Mouse (Mus musculus): Measurements from ENCODE around the gene Ptpre. TPM values are rescaled to one million over a fixed set of nuclear protein-coding genes. Genes with fewer than 3 reads are reported as not detected.
"Not testable (repeated sequence)": the region's sequence is repeated elsewhere in the genome, so short reads cannot be mapped to it uniquely, and the experiment has no call there.

The Ptpre gene
- polyA plus RNA-seq, 1 experiment from 2014 or later, result 0.75 TPM

DNA sequence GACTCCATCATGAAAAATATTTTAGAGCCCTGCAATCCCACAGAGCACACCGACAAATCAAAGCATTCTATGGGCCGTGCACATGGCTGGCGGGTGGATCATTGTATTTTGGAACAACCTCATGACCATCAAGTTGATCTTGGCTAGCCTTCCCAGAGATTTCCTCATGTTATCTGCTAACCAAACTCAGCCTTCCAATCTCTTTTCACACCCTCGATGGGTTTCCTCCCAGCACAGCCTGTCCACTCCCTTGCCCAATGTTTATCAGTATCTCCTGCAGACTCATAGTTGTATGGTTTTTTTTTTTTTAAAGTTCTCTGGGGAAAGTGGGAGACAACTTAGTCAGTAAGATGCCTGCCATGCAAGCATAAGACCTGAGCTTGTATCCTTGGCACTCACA is 70.9 kb downstream of the Ptpre start:
- H3K9ac ChIP-seq (ENCODE audit: low read length), result no peak overlapping the region
- H3K4me1 ChIP-seq (ENCODE audit: control insufficient read depth, insufficient read depth, low read length), result peaks cover 4% of the 10 kb centered on the region; the same call in 1 of the 2 replicates
- H3K4me3 ChIP-seq (ENCODE audit: low read depth, low read length), result no peak overlapping the region
- no peak overlapping the region for H3K4me2 ChIP-seq (ENCODE audit: low read depth, severe bottlenecking)
- no peak overlapping the region for H3K27ac ChIP-seq (replicated peaks; ENCODE audit: low read depth, low read length)
- H3K27me3 ChIP-seq (ENCODE audit: control insufficient read depth, insufficient read depth, low read length), result no peaks in the 10 kb centered on the region
- ATAC-seq (ENCODE audit: insufficient number of reproducible peaks, low FRiP score, low TSS enrichment, low read depth) (no peak), DNase-seq (ENCODE audit: low spot score) (no peak)
- H3K36me3 ChIP-seq (ENCODE audit: control insufficient read depth, insufficient read depth, low read length), result no peaks in the 10 kb centered on the region
- WGBS, result 89% methylated on average over 4 of the region's 4 CpGs
- no peaks in the 10 kb centered on the region for H3K9me3 ChIP-seq (ENCODE audit: control insufficient read depth, low read length)

DNA sequence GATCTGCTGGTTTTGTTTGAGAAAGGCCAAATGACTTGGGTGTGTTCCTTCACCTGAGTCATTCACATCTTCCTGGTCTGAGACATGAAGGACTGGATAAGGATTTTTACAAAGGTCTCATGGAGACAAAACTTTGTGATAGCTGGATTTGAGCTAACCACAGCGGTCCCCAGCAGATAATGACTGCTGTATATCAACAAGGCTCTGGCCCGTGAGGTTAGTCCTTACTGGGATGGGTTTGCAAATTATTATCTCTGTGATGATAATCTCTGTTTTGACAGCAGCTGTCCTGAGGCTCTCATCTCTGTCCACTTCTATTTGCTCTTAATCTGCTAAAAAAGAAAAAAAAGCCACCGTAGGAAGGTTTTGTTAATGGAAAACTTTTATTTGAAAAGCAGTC is 71.7 kb downstream of the Ptpre start:
- Histone ChIP-seq H3K36me3 (ENCODE audit: control insufficient read depth, insufficient read depth, low read length) (no peaks in the 10 kb centered on the region), H3K27ac (replicated peaks; ENCODE audit: low read depth, low read length) (no peak overlapping the region), H3K4me1 (ENCODE audit: control insufficient read depth, insufficient read depth, low read length) (peaks cover 4% of the 10 kb centered on the region; the same call in 1 of the 2 replicates), H3K4me3 (ENCODE audit: low read depth, low read length) (no peak overlapping the region), H3K27me3 (ENCODE audit: control insufficient read depth, insufficient read depth, low read length) (no peaks in the 10 kb centered on the region), H3K9me3 (ENCODE audit: control insufficient read depth, low read length) (no peaks in the 10 kb centered on the region), H3K9ac (ENCODE audit: low read length) (no peak overlapping the region), H3K4me2 (ENCODE audit: low read depth, severe bottlenecking) (no peak overlapping the region)
- ATAC-seq (ENCODE audit: insufficient number of reproducible peaks, low FRiP score, low TSS enrichment, low read depth) (no peak), DNase-seq (ENCODE audit: low spot score) (no peak)
- 36% methylated on average over 3 of the region's 3 CpGs for WGBS

- 82% methylated on average over 7 of the region's 7 CpGs for WGBS
- DNase-seq (ENCODE audit: low spot score) (no peak), ATAC-seq (ENCODE audit: insufficient number of reproducible peaks, low FRiP score, low TSS enrichment, low read depth) (no peak)
- Histone ChIP-seq H3K9ac (ENCODE audit: low read length) (no peak overlapping the region), H3K27ac (replicated peaks; ENCODE audit: low read depth, low read length) (no peak overlapping the region), H3K4me1 (ENCODE audit: control insufficient read depth, insufficient read depth, low read length) (peaks cover 4% of the 10 kb centered on the region; the same call in 1 of the 2 replicates), H3K9me3 (ENCODE audit: control insufficient read depth, low read length) (no peaks in the 10 kb centered on the region), H3K4me2 (ENCODE audit: low read depth, severe bottlenecking) (no peak overlapping the region), H3K4me3 (ENCODE audit: low read depth, low read length) (no peak overlapping the region), H3K27me3 (ENCODE audit: control insufficient read depth, insufficient read depth, low read length) (no peaks in the 10 kb centered on the region), H3K36me3 (ENCODE audit: control insufficient read depth, insufficient read depth, low read length) (no peaks in the 10 kb centered on the region)
Measured at GRCm38 (mm10) chr7:135609655-135610054, 72.4 kb downstream of the Ptpre start.

- Histone ChIP-seq H3K4me1 (ENCODE audit: control insufficient read depth, insufficient read depth, low read length) (no peaks in the 10 kb centered on the region), H3K4me3 (ENCODE audit: low read depth, low read length) (no peak overlapping the region), H3K27ac (replicated peaks; ENCODE audit: low read depth, low read length) (no peak overlapping the region), H3K9ac (ENCODE audit: low read length) (no peak overlapping the region), H3K27me3 (ENCODE audit: control insufficient read depth, insufficient read depth, low read length) (no peaks in the 10 kb centered on the region), H3K9me3 (ENCODE audit: control insufficient read depth, low read length) (no peaks in the 10 kb centered on the region), H3K36me3 (ENCODE audit: control insufficient read depth, insufficient read depth, low read length) (no peaks in the 10 kb centered on the region), H3K4me2 (ENCODE audit: low read depth, severe bottlenecking) (no peak overlapping the region)
- WGBS, result 83% methylated on average over 16 of the region's 16 CpGs
- ATAC-seq (ENCODE audit: insufficient number of reproducible peaks, low FRiP score, low TSS enrichment, low read depth), result no peak
- no peak for DNase-seq (ENCODE audit: low spot score)
Measured at GRCm38 (mm10) chr7:135612276-135612675, 75.0 kb downstream of the Ptpre start.

DNA sequence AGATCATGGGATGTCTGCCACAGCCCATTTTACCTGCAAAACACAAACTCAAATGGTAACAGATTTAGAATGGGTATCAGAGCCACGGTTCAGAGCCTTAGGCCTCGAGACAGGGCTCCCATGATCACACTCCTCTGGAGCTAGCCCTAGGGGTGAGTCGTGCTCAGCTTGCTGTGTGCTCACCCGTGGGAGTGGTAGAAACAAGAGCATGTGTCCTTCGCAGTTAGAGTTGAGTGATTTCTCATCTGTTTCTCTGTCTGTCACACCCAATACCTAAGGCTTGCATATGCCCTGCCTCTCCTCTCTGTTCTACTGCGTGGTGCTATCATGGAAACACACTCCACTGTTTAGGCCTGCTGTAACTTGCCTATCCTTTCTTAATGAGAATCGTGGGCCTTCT is 75.5 kb downstream of the Ptpre start:
- ATAC-seq (ENCODE audit: insufficient number of reproducible peaks, low FRiP score, low TSS enrichment, low read depth) (no peak), DNase-seq (ENCODE audit: low spot score) (no peak)
- H3K27ac ChIP-seq (replicated peaks; ENCODE audit: low read depth, low read length), result no peak overlapping the region
- 80% methylated on average over 7 of the region's 7 CpGs for WGBS
- H3K4me1 ChIP-seq (ENCODE audit: control insufficient read depth, insufficient read depth, low read length), result no peaks in the 10 kb centered on the region
- H3K9me3 ChIP-seq (ENCODE audit: control insufficient read depth, low read length), result no peaks in the 10 kb centered on the region
- H3K27me3 ChIP-seq (ENCODE audit: control insufficient read depth, insufficient read depth, low read length), result no peaks in the 10 kb centered on the region
- H3K4me2 ChIP-seq (ENCODE audit: low read depth, severe bottlenecking), result no peak overlapping the region
- H3K9ac ChIP-seq (ENCODE audit: low read length), result no peak overlapping the region
- no peaks in the 10 kb centered on the region for H3K36me3 ChIP-seq (ENCODE audit: control insufficient read depth, insufficient read depth, low read length)
- H3K4me3 ChIP-seq (ENCODE audit: low read depth, low read length), result no peak overlapping the region

- H3K27ac ChIP-seq (replicated peaks; ENCODE audit: low read depth, low read length), result no peak overlapping the region
- no peak overlapping the region for H3K9ac ChIP-seq (ENCODE audit: low read length)
- no peak overlapping the region for H3K4me3 ChIP-seq (ENCODE audit: low read depth, low read length)
- H3K4me1 ChIP-seq (ENCODE audit: control insufficient read depth, insufficient read depth, low read length), result no peaks in the 10 kb centered on the region
- no peaks in the 10 kb centered on the region for H3K36me3 ChIP-seq (ENCODE audit: control insufficient read depth, insufficient read depth, low read length)
- no peaks in the 10 kb centered on the region for H3K9me3 ChIP-seq (ENCODE audit: control insufficient read depth, low read length)
- WGBS, result 88% methylated on average over 3 of the region's 3 CpGs
- ATAC-seq (ENCODE audit: insufficient number of reproducible peaks, low FRiP score, low TSS enrichment, low read depth) (no peak), DNase-seq (ENCODE audit: low spot score) (no peak)
- no peak overlapping the region for H3K4me2 ChIP-seq (ENCODE audit: low read depth, severe bottlenecking)
- H3K27me3 ChIP-seq (ENCODE audit: control insufficient read depth, insufficient read depth, low read length), result no peaks in the 10 kb centered on the region
Measured at GRCm38 (mm10) chr7:135613380-135613779, 76.1 kb downstream of the Ptpre start.

- ATAC-seq (ENCODE audit: insufficient number of reproducible peaks, low FRiP score, low TSS enrichment, low read depth) (no peak), DNase-seq (ENCODE audit: low spot score) (no peak)
- 92% methylated on average over 8 of the region's 8 CpGs for WGBS
- Histone ChIP-seq H3K4me2 (ENCODE audit: low read depth, severe bottlenecking) (no peak overlapping the region), H3K36me3 (ENCODE audit: control insufficient read depth, insufficient read depth, low read length) (no peaks in the 10 kb centered on the region), H3K9ac (ENCODE audit: low read length) (no peak overlapping the region), H3K4me3 (ENCODE audit: low read depth, low read length) (no peak overlapping the region), H3K4me1 (ENCODE audit: control insufficient read depth, insufficient read depth, low read length) (no peaks in the 10 kb centered on the region), H3K27ac (replicated peaks; ENCODE audit: low read depth, low read length) (no peak overlapping the region), H3K27me3 (ENCODE audit: control insufficient read depth, insufficient read depth, low read length) (no peaks in the 10 kb centered on the region), H3K9me3 (ENCODE audit: control insufficient read depth, low read length) (no peaks in the 10 kb centered on the region)
Measured at GRCm38 (mm10) chr7:135614892-135615291, 77.6 kb downstream of the Ptpre start.

DNA sequence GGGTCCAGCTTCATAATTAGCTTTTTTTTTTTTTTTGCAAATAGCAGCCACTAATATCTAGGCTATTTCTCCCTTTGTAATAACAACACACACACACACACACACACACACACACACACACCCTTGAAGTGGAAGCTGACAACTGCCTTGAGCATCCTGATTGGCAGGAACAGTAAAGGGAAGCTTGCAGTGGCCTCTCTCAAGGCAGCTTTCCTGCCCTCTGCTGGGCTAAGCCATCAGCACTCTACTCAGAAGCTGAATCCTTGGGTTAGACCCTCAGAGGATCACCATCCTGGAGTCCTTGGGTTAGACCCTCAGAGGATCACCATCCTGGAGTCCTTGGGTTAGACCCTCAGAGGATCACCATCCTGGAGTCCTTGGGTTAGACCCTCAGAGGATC is 79.2 kb downstream of the Ptpre start:
- H3K27me3 ChIP-seq (ENCODE audit: control insufficient read depth, insufficient read depth, low read length); H3K4me1 ChIP-seq (ENCODE audit: control insufficient read depth, insufficient read depth, low read length); DNase-seq (ENCODE audit: low spot score); H3K4me3 ChIP-seq (ENCODE audit: low read depth, low read length); H3K36me3 ChIP-seq (ENCODE audit: control insufficient read depth, insufficient read depth, low read length); ATAC-seq (ENCODE audit: insufficient number of reproducible peaks, low FRiP score, low TSS enrichment, low read depth); H3K9me3 ChIP-seq (ENCODE audit: control insufficient read depth, low read length); H3K4me2 ChIP-seq (ENCODE audit: low read depth, severe bottlenecking); H3K27ac ChIP-seq (replicated peaks; ENCODE audit: low read depth, low read length); H3K9ac ChIP-seq (ENCODE audit: low read length): not testable (repeated sequence)

DNA sequence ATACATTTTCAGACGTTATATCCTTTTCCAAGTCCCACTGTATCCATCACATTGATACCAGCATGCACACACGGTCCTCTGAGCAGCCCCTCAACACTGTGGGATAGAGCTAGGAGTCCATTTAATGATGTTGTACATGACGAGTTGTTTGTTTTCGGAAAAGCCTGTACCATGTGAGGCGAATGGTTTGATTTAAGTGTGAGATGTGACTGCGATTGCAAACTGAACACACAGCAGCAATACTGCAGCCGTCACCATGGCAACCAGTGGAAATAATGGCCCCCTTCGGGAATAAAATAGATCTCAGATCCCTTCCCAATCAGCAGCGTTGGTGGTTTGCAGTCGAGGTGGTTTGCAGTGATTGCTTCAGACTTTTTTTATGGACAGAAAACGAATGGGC is 80.5 kb downstream of the Ptpre start:
- no peaks in the 10 kb centered on the region for H3K27me3 ChIP-seq (ENCODE audit: control insufficient read depth, insufficient read depth, low read length)

More for the DNA sequence above, 80.5 kb downstream of the Ptpre start:
- Histone ChIP-seq H3K27ac (replicated peaks; ENCODE audit: low read depth, low read length) (no peak overlapping the region), H3K4me1 (ENCODE audit: control insufficient read depth, insufficient read depth, low read length) (no peaks in the 10 kb centered on the region), H3K9ac (ENCODE audit: low read length) (no peak overlapping the region), H3K4me3 (ENCODE audit: low read depth, low read length) (no peak overlapping the region), H3K9me3 (ENCODE audit: control insufficient read depth, low read length) (no peaks in the 10 kb centered on the region), H3K36me3 (ENCODE audit: control insufficient read depth, insufficient read depth, low read length) (no peaks in the 10 kb centered on the region), H3K4me2 (ENCODE audit: low read depth, severe bottlenecking) (no peak overlapping the region)
- no peak for ATAC-seq (ENCODE audit: insufficient number of reproducible peaks, low FRiP score, low TSS enrichment, low read depth)
- 82% methylated on average over 11 of the region's 11 CpGs for whole genome bisulfite sequencing
- no peak for DNase-seq (ENCODE audit: low spot score)
